Mouse (Mus musculus) brain, embryonic 14.5 days (tissue): ENCODE results near the gene Fmnl2.

ENCODE experiments used
- CTCF ChIP-seq: fragments of 200-500 bp; IDR thresholded peaks from 2 replicates; pipeline ENCODE4 v1.5.1; 2012; ENCODE audit warnings: inconsistent platforms, mild to moderate bottlenecking, moderate library complexity, borderline replicate concordance; ENCODE audit not compliant: insufficient read depth, insufficient read length; ENCODE audit errors: extremely low read depth
- POLR2A ChIP-seq: fragments of 200-500 bp; IDR thresholded peaks from 2 replicates; pipeline ENCODE4 v1.6.1; 2012; ENCODE audit warnings: mild to moderate bottlenecking, inconsistent platforms, borderline replicate concordance; ENCODE audit not compliant: poor library complexity, insufficient read depth, insufficient read length, severe bottlenecking; ENCODE audit errors: extremely low read depth

DNA sequence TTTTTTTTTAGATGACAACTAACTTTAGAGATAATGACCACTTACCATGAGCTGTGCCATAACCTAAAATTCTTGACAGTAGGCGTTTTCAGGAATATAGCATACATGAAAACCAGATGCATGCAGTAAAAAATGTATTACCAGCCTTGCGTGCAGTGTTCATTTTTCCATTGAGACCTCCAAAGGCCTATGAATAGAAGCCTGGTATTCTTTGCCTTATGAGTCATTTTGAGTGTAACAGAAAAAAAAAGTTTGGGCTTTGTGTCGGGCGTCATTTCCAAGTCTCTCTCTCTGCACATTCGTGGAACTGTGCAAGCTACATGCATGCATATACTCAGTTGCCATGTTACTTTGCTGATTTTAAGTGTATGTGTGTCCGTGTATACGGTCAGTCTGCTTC, 123.5 kb downstream of the Fmnl2 start:
- TF ChIP-seq CTCF = no peak
- no peak for TF ChIP-seq POLR2A
